Mouse (Mus musculus) olfactory bulb, adult 2 months (tissue): ENCODE measurements around the gene Ccer2. TPM values are rescaled to one million over a fixed set of nuclear protein-coding genes. Genes with fewer than 3 reads are reported as not detected.

ENCODE experiments used
- H3K27ac ChIP-seq: fragments of 200-500 bp; 2 replicates; pipeline ENCODE4 v1.5.1; 2012; ENCODE audit warnings: low read depth, low read length; ENCODE audit not compliant: insufficient read depth
- H3K4me1 ChIP-seq: fragments of 200-500 bp; 2 replicates; pipeline ENCODE4 v1.6.1; 2012; ENCODE audit warnings: low read length; ENCODE audit not compliant: control insufficient read depth, insufficient read depth
- H3K4me3 ChIP-seq: fragments of 200-500 bp; 2 replicates; pipeline ENCODE4 v1.5.1; 2012; ENCODE audit warnings: mild to moderate bottlenecking, low read depth, low read length, moderate library complexity; ENCODE audit not compliant: insufficient read depth
- CTCF ChIP-seq: fragments of 200-500 bp; IDR thresholded peaks from 2 replicates; pipeline ENCODE4 v1.5.1; 2012; ENCODE audit warnings: low read depth, mild to moderate bottlenecking, low read length, moderate library complexity; ENCODE audit not compliant: insufficient read depth
- POLR2A ChIP-seq: fragments of 200-500 bp; IDR thresholded peaks from 2 replicates; pipeline ENCODE4 v1.6.1; 2012; ENCODE audit warnings: mild to moderate bottlenecking, low read depth, low read length, moderate library complexity; ENCODE audit not compliant: insufficient read depth
- WGBS: fragments of 180-500 bp; shearing (Covaris S2); methylation state at CpG from one replicate; pipeline ENCODE4 v1.1.7; 2018; 5-methylcytosine and 5-hydroxymethylcytosine counted together
- polyA plus RNA-seq: library from polyadenylated mRNA; stranded (reverse); fragments of >200 nt; gene quantifications from 2 replicates; pipeline ENCODE4 v1.2.4, GENCODE M21; 2012; ENCODE audit warnings: low replicate concordance; ENCODE audit not compliant: missing spikeins, insufficient read depth, insufficient read length

The Ccer2 gene
- polyA plus RNA-seq, 1 experiment = not detected

DNA sequence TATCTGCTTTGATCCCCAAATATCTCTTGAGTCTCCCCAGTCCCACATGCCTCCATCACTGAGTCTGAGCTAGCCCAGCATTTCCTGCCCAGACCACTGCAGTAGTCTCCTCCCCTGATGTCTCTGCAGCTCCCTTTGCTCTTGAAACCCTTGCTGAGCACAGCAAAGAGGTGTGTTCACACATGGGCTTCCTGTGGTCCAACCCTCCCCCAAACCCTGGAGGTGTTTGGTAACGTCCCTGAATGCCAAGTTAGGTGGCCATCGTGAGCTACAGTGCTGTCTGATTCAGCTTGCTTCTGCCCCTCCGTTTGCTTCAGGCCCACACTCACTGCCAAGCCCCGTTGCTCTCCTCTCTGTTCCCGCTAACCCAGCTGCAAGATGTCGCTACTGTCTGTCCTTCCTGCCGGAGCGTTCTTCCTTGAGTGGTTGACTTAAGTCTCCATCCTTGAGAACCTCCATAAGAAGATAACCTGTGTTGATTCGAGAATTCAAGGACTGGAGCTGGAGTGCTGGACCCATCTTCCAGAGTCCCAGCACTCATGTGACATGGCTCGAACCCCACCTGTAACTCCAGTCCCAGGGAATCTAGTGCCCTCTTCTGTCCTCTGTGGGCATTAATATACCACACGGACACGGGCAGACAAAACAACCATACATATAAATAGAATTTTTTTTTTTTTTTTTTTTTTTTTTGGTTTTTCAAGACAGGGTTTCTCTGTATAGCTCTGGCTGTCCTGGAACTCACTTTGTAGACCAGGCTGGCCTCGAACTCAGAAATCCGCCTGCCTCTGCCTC lies 36.6 kb downstream of the Ccer2 start:
- no peak for TF ChIP-seq POLR2A
- no peak for TF ChIP-seq CTCF
- WGBS = 81% methylated on average over 14 of the region's 14 CpGs
- Histone ChIP-seq H3K27ac (no peak overlapping the region), H3K4me1 (peaks cover 14% of the 10 kb centered on the region; the same call in 1 of the 2 replicates), H3K4me3 (no peak overlapping the region)

DNA sequence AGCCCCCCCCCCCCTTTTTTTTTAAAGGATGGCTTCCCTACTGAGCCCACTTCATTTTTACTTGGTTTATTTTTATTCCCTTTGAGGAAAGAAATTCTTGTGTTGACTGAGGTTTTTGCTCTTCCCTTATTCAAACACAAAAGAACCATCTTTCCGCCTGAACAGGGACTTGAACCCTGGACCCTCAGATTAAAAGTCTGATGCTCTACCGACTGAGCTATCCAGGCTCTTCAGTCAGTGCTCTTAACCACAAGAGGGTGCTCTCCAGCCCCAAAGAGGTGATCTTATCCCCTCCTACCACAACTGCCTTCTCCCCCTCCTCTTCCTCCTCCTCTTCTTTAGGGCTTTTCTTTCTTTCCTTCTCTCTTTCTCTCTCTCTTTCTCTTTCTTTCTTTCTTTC lies 37.9 kb downstream of the Ccer2 start:
- H3K27ac ChIP-seq = no peak overlapping the region
- WGBS = 48% methylated on average over 2 of the region's 2 CpGs
- H3K4me1 ChIP-seq = peaks cover 14% of the 10 kb centered on the region; the same call in 1 of the 2 replicates
- H3K4me3 ChIP-seq = no peak overlapping the region
- TF ChIP-seq CTCF (no peak), POLR2A (no peak)

DNA sequence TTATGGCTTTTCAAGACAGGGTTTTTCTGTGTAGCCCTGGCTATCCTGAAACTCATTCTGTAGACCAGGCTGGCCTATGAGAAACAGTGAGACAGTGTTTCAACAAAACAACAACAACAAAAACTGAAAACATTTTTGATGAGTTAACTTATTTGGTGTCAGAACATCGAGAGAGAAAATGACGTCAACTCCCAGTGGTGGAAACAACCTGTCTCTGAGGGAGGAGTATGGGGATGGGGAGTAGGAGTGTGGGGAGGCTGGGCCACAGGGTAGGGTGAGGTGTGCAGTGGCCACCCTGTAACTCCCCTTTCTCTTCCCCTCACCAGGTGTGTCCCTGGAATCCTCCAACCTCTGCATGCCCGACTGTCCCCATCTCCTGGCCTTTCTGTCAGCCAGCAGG lies 38.5 kb downstream of the Ccer2 start:
- 85% methylated on average over 3 of the region's 3 CpGs for WGBS

DNA sequence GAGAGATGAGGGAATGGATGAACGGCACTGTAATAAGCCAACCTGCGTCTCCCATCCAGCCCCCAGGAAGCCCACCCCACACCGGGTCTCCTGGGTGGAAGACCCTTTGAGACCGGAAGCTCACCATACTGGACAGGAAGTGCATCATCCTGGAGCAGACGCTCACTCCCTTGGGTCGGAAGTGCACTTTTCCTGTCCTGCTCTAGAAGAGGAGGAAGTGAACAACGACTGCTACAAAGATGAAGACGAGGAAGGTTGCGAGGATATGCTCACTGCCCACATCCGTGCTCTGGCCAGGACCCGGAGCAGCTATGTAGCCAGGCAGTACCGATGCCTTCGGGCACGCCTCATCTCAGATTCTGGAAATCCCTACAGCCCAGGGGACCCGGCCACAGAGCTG lies 39.9 kb downstream of the Ccer2 start:
- Histone ChIP-seq H3K27ac (no peak overlapping the region), H3K4me1 (peaks cover 10% of the 10 kb centered on the region; the same call in 1 of the 2 replicates), H3K4me3 (no peak overlapping the region)
- 88% methylated on average over 15 of the region's 15 CpGs for WGBS
- TF ChIP-seq CTCF = no peak
- TF ChIP-seq POLR2A = no peak

More for the DNA sequence above, 38.5 kb downstream of the Ccer2 start:
- H3K4me3 ChIP-seq = no peak overlapping the region
- peaks cover 14% of the 10 kb centered on the region; the same call in 1 of the 2 replicates for H3K4me1 ChIP-seq
- no peak for TF ChIP-seq CTCF
- TF ChIP-seq POLR2A = no peak
- H3K27ac ChIP-seq = no peak overlapping the region

DNA sequence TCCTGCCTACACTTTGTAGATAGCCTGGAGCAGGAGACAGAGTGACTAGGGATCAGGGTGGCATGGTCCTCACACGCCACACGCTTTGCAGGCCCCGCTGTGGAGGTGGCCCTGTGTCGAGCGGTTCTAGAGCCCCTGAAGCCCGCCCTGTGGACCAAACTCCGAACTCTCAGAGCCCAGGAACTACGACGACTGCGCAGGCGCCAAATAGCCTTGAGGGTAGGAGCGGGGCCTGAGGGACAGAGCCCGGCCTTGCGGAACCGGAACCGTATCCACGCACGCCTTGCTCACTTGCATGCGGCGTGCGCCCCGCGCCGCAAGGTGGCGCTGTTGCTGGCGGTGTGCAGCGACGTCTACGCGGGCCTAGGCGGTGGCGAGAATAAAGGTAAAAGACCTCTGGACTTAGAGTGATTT lies 40.6 kb downstream of the Ccer2 start:
- H3K27ac ChIP-seq = no peak overlapping the region
- H3K4me3 ChIP-seq = peak overlapping the region; percentile 12; the same call in 1 of the 2 replicates
- H3K4me1 ChIP-seq = peaks cover 10% of the 10 kb centered on the region; the same call in 1 of the 2 replicates
- TF ChIP-seq CTCF (peak; percentile 99), POLR2A (no peak)
- WGBS = 12% methylated on average over 32 of the region's 32 CpGs

DNA sequence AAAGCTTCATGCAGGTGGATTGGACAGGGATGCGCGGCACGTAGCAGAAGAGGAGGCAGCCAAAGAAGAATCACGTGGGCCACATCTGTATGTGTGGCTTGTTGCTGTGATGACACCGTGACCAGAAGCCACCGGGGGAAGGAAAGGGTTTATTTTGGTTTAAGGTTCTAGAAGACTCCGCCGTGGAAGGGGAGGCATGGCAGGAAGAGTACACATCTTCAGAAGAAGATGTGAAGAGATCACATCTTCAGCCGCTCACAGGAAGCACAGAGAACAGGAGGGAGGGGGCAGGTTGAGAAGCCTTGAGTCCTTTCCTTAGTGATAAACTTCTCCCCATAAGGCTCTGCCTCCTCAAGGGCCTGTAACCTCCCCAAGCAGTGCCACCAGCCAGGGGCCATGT lies 44.0 kb downstream of the Ccer2 start:
- WGBS = 92% methylated on average over 9 of the region's 9 CpGs
- H3K4me1 ChIP-seq = peaks cover 19% of the 10 kb centered on the region
- no peak overlapping the region for H3K4me3 ChIP-seq
- H3K27ac ChIP-seq = no peak overlapping the region
- TF ChIP-seq CTCF (no peak), POLR2A (no peak)

DNA sequence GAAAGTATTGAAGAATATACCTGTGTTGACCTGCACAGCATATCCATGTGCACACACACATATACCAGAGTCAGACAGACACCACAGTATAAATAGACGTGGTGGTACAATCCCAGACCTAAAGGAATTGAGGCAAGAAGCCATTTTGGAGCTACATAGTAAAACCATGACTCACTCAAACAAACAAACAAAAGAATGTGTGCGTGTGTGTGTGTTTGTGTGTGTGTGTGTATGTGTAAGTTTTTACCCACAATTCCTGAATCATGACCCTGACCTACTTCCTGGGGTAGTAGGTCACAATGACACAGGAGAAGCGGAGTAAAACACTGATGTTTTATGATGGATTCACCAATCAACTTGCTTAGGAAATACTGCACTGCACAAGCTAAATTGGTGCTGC lies 45.5 kb downstream of the Ccer2 start:
- Histone ChIP-seq H3K4me1 (peaks cover 15% of the 10 kb centered on the region), H3K4me3 (no peak overlapping the region), H3K27ac (no peak overlapping the region)
- TF ChIP-seq CTCF (no peak), POLR2A (no peak)
- 47% methylated on average over 3 of the region's 3 CpGs for WGBS

DNA sequence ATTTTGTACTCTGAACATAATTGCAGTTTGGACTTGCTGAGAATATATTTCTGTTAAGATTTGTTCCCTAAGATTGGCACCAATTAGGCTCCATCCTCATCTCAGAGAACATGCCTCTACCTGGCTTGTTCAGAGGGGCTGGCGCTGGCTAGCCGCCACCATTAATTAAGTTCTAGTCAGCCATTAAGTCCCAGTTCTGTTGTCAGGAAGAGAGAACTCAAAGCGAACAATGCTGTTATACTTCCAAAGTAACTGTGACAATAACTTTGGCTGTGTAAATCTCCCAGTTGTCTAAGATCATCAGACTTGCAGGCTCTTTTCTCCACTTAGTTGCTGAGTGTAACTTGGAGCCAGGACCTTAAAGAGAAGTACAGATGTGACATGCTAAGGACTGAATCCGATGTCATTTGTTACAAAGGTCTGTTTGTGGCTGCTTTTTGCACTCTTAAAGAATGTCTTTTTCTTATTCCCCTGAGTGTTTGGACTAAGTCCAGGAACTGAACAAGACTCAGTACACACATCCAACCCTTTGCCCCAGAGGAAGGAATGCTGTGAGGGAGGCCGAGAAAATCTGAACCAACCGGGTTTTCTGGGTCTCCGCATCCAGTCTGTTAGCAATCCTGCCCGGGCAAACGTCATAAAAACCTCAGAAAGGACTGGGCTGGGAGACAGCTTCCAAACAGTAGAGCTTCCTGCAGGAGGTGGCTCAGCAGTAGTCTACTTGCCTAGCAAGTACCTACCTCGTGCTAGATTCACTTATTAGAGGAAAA lies 46.1 kb downstream of the Ccer2 start:
- Histone ChIP-seq H3K27ac (peak overlapping the region; percentile 45; the same call in 1 of the 2 replicates), H3K4me3 (no peak overlapping the region), H3K4me1 (peaks cover 9% of the 10 kb centered on the region)
- 21% methylated on average over 10 of the region's 10 CpGs for WGBS
- TF ChIP-seq POLR2A (no peak), CTCF (no peak)
